Mouse (Mus musculus) T-helper 17 cell (primary cell): ENCODE data around the gene Gm10718.
"Not testable (repeated sequence)": the region's sequence is repeated elsewhere in the genome, so short reads cannot be mapped to it uniquely, and the experiment has no call there.

Experiments
- in situ Hi-C, 2 experiments: fragments of 300-600 bp; cut with MboI, MseI; formaldehyde crosslinking; loops; 1 replicate in 1 of 2; 2 replicates in 1 of 2; pipeline ENCODE4 v1.15.1; 2025; ENCODE audit warnings: high pct_unique_total_duplicates in 2 of 2

The Gm10718 gene

DNA sequence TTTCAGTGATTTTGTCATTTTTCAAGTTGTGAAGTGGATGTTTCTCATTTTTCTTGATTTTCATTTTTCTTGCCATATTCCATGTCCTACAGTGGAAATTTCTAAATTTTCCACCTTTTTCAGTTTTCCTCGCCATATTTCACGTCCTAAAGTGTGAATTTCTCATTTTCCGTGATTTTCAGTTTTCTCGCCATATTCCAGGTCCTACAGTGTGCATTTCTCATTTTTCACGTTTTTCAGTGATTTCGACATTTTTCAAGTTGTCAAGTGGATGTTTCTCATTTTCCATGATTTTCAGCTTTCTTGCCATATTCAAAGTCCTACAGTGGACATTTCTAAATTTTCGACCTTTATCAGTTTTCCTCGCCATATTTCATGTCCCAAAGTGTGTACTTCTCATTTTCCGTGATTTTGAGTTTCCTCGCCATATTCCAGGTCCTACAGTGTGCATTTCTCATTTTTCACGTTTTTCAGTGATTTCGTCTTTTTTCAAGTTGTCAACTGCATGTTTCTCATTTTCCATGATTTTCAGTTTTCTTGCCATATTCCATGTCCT lies 1.6 kb downstream of the Gm10718 start, which contains the start of gene Gm10717:
Gene Gm10717, plus strand, starts transcription at position 506 of the 556 bp plus-strand sequence.
- in situ Hi-C loops, result loop anchor here in 1 of 2 experiments (5.0 kb wide), 1 partner anchor 87 kb away; no protein-coding TSS in a partner anchor

DNA sequence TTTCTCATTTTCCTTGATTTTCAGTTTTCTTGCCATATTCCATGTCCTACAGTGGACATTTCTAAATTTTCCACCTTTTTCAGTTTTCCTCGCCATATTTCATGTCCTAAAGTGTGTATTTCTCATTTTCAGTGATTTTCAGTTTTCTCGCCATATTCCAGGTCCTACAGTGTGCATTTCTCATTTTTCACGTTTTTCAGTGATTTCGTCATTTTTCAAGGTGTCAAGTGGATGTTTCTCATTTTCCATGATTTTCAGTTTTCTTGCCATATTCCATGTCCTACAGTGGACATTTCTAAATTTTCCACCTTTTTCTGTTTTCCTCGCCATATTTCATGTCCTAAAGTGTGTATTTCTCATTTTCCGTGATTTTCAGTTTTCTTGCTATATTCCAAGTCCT lies 2.3 kb downstream of the Gm10718 start:
- in situ Hi-C loops, result loop anchor here in 1 of 2 experiments (5.0 kb wide), 1 partner anchor 87 kb away; no protein-coding TSS in a partner anchor

DNA sequence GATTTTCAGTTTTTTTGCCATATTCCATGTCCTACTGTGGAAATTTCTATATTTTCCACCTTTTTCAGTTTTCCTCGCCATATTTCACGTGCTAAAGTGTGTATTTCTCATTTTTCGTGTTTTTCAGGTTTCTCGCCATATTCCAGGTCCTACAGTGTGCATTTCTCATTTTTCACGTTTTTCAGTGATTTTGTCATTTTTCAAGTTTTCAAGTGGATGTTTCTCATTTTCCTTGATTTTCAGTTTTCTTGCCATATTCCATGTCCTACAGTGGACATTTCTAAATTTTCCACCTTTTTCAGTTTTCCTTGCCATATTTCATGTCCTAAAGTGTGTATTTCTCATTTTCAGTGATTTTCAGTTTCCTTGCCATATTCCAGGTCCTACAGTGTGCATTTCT lies 2.8 kb downstream of the Gm10718 start:
- in situ Hi-C loops, result loop anchor here in 1 of 2 experiments (5.0 kb wide), 1 partner anchor 86 kb away; no protein-coding TSS in a partner anchor

DNA sequence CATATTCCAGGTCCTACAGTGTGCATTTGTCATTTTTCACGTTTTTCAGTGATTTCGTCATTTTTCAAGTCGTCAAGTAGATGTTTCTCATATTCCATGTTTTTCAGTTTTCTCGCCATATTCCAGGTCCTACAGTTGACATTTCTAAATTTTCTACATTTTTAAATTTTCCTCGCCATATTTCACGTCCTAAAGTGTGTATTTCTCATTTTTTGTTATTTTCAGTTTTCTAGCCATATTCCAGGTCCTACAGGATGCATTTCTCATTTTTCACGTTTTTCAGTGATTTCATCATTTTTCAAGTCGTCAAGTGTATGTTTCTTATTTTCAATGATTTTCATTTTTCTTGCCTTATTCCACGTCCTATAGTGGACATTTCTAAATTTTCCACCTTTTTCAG lies 3.4 kb downstream of the Gm10718 start:
- in situ Hi-C loops, result loop anchor here in 1 of 2 experiments (5.0 kb wide), 1 partner anchor 86 kb away; no protein-coding TSS in a partner anchor

DNA sequence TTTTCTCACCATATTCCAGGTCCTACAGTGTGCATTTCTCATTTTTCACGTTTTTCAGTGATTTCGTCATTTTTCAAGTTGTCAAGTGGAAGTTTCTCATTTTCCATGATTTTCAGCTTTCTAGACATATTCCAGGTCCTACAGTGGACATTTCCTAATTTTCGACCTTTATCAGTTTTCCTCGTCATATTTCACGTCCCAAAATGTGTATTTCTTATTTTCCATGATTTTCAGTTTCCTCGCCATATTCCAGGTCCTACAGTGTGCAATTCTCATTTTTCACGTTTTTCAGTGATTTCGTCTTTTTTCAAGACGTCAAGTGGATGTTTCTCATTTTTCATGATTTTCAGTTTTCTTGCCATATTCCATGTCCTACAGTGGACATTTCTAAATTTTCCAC lies 3.9 kb downstream of the Gm10718 start:
- in situ Hi-C loops, result loop anchor here in 1 of 2 experiments (5.0 kb wide), 1 partner anchor 85 kb away; no protein-coding TSS in a partner anchor

DNA sequence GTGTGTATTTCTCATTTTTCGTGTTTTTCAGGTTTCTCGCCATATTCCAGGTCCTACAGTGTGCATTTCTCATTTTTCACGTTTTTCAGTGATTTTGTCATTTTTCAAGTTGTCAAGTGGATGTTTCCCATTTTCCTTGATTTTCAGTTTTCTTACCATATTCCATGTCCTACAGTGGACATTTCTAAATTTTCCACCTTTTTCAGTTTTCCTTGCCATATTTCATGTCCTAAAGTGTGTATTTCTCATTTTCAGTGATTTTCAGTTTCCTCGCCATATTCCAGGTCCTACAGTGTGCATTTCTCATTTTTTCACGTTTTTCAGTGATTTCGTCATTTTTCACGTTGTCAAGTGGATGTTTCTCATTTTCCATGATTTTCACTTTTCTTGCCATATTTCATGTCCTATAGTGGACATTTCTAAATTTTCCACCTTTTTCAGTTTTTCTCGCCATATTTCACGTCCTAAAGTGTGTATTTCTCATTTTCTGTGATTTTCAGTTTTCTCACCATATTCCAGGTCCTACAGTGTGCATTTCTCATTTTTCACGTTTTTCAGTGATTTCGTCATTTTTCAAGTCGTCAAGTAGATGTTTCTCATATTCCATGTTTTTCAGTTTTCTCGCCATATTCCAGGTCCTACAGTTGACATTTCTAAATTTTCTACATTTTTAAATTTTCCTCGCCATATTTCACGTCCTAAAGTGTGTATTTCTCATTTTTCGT lies 6.1 kb downstream of the Gm10718 start:
- in situ Hi-C loops, result loop anchor here in 1 of 2 experiments (5.0 kb wide), 1 partner anchor 83 kb away; no protein-coding TSS in a partner anchor

DNA sequence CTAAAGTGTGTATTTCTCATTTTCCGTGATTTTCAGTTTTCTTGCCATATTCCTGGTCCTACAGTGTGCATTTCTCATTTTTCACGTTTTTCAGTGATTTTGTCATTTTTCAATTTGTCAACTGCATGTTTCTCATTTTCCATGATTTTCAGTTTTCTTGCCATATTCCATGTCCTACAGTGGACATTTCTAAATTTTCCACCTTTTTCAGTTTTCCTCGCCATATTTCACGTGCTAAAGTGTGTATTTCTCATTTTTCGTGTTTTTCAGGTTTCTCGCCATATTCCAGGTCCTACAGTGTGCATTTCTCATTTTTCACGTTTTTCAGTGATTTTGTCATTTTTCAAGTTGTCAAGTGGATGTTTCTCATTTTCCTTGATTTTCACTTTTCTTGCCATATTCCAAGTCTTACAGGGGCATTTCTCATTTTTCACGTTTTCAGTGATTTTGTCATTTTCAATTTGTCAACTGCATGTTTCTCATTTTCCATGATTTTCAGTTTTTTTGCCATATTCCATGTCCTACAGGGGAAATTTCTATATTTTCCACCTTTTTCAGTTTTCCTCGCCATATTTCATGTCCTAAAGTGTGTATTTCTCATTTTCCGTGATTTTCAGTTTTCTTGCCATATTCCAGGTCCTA lies 7.5 kb downstream of the Gm10718 start:
- in situ Hi-C loops, result not testable (repeated sequence)

DNA sequence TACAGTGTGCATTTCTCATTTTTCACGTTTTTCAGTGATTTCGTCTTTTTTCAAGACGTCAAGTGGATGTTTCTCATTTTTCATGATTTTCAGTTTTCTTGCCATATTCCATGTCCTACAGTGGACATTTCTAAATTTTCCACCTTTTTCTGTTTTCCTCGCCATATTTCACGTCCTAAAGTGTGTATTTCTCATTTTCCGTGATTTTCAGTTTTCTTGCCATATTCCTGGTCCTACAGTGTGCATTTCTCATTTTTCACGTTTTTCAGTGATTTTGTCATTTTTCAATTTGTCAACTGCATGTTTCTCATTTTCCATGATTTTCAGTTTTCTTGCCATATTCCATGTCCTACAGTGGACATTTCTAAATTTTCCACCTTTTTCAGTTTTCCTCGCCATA lies 11.0 kb downstream of the Gm10718 start, which contains the start of gene Gm17535:
Gene Gm17535, plus strand, starts transcription at position 301 of the 400 bp plus-strand sequence.
- in situ Hi-C loops, result not testable (repeated sequence)

DNA sequence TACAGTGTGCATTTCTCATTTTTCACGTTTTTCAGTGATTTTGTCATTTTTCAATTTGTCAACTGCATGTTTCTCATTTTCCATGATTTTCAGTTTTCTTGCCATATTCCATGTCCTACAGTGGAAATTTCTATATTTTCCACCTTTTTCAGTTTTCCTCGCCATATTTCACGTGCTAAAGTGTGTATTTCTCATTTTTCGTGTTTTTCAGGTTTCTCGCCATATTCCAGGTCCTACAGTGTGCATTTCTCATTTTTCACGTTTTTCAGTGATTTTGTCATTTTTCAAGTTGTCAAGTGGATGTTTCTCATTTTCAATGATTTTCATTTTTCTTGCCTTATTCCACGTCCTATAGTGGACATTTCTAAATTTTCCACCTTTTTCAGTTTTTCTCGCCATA lies 13.2 kb downstream of the Gm10718 start, which contains the start of gene Gm10715:
Gene Gm10715, plus strand, starts transcription at position 301 of the 400 bp plus-strand sequence.
- in situ Hi-C loops, result not testable (repeated sequence)

DNA sequence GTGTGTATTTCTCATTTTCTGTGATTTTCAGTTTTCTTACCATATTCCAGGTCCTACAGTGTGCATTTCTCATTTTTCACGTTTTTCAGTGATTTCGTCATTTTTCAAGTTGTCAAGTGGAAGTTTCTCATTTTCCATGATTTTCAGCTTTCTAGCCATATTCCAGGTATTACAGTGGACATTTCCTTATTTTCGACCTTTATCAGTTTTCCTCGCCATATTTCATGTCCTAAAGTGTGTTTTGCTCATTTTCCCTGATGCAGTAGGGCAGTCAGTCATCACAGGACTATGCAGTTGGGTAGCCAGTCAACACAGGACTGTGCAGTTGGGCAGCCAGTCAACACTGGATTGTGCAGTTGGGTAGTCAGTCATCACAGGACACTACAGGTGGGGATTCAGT lies 14.8 kb downstream of the Gm10718 start:
- in situ Hi-C loops, result not testable (repeated sequence)
